Mouse (Mus musculus): Measurements from ENCODE around the gene Slc27a1. TPM values are rescaled to one million over a fixed set of nuclear protein-coding genes. Genes with fewer than 3 reads are reported as not detected.

Slc27a1 gene
- polyA plus RNA-seq, 1 experiment: 57.5 TPM

DNA sequence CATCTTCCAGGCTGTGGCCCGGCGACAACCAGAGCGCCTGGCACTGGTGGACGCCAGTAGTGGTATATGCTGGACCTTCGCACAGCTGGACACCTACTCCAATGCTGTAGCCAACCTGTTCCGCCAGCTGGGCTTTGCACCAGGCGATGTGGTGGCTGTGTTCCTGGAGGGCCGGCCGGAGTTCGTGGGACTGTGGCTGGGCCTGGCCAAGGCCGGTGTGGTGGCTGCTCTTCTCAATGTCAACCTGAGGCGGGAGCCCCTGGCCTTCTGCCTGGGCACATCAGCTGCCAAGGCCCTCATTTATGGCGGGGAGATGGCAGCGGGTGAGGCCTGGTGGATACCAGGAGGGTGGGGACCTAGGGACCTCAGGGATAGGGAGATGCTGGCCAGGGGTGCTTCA lies 10.8 kb downstream of the Slc27a1 start:
- peak overlapping the region; percentile 87 for H3ac ChIP-seq (ENCODE audit: control insufficient read depth, insufficient read length, low read depth)
- H3K79me2 ChIP-seq (ENCODE audit: control insufficient read depth, insufficient read depth): peaks cover 39% of the 10 kb centered on the region
- H3K36me3 ChIP-seq (ENCODE audit: control insufficient read depth, insufficient read depth): peaks cover 31% of the 10 kb centered on the region
- H3K79me3 ChIP-seq (ENCODE audit: low read depth): peaks cover 17% of the 10 kb centered on the region
- TF ChIP-seq CTCF (IDR thresholded peaks at IDR 0.05; ENCODE audit: control insufficient read depth, insufficient read depth, insufficient read length) (no peak), USF1 (IDR thresholded peaks at IDR 0.05; ENCODE audit: low read depth) (no peak), CEBPB (IDR thresholded peaks at IDR 0.05; ENCODE audit: low read depth) (no peak), MYOG (IDR thresholded peaks at IDR 0.05; ENCODE audit: control insufficient read depth, extremely low read depth, insufficient read length) (no peak), FOSL1 (IDR thresholded peaks at IDR 0.05; ENCODE audit: insufficient read depth, low read length, poor library complexity, severe bottlenecking) (no peak), MAX (IDR thresholded peaks at IDR 0.05) (no peak), MYOD1 (IDR thresholded peaks at IDR 0.05; ENCODE audit: control insufficient read depth, insufficient read length, low read depth) (no peak)
- no peaks in the 10 kb centered on the region for H3K27me3 ChIP-seq (ENCODE audit: control insufficient read depth, insufficient read depth, insufficient read length)
- H3K4me3 ChIP-seq (ENCODE audit: insufficient read depth, poor library complexity, severe bottlenecking): peak overlapping the region; percentile 51

DNA sequence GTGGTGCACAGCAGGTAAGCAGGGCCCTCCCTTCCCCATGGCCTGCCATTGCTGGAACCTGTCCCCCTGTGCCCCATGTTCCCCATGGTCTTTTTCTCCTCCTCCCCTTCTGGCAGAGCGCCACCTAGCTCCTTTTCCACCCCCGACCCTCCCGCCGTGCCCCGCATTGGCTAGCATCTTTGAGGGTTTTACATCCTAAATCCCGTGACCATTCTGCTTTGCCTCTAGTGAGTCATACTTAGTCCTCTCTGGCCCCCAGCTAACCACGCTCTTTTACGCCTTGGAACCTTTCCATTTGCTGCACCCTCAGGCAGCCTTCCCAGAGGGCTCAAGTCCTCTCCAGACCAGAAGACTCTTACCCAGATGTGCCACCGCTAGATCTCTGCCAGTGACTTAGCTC lies 11.5 kb downstream of the Slc27a1 start:
- H3K36me3 ChIP-seq (ENCODE audit: control insufficient read depth, insufficient read depth): peaks cover 39% of the 10 kb centered on the region
- peaks cover 17% of the 10 kb centered on the region for H3K79me3 ChIP-seq (ENCODE audit: low read depth)
- peak overlapping the region; percentile 87 for H3ac ChIP-seq (ENCODE audit: control insufficient read depth, insufficient read length, low read depth)
- H3K79me2 ChIP-seq (ENCODE audit: control insufficient read depth, insufficient read depth): peaks cover 39% of the 10 kb centered on the region
- no peaks in the 10 kb centered on the region for H3K27me3 ChIP-seq (ENCODE audit: control insufficient read depth, insufficient read depth, insufficient read length)
- TF ChIP-seq USF1 (IDR thresholded peaks at IDR 0.05; ENCODE audit: low read depth) (peak; percentile 57), MYOD1 (IDR thresholded peaks at IDR 0.05; ENCODE audit: control insufficient read depth, insufficient read length, low read depth) (no peak)
- peak overlapping the region; percentile 51 for H3K4me3 ChIP-seq (ENCODE audit: insufficient read depth, poor library complexity, severe bottlenecking)

DNA sequence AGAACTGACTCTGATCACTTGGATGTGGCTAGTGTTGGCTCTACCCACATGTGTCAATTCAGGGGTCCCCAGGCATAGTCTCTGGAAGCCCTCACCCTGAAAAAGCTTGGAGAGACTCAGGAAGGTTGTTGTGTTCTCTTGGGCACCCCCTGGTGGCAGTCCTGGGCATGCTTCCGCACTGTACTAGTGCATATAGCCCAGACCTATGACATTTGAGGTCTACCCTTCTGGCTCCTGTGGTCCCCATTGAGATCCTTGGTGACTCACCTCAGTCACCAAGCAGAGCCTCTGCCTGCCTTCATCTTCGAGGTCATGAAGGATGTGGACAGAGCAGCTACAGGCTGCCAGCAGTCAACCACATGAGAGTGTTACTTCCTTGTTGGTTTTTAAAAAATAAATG lies 18.2 kb downstream of the Slc27a1 start:
- Histone ChIP-seq H3K4me3 (ENCODE audit: insufficient read depth, poor library complexity, severe bottlenecking) (no peak overlapping the region), H3K36me3 (ENCODE audit: control insufficient read depth, insufficient read depth) (peaks cover 47% of the 10 kb centered on the region), H3ac (ENCODE audit: control insufficient read depth, insufficient read length, low read depth) (no peak overlapping the region), H3K79me3 (ENCODE audit: low read depth) (peaks cover 5% of the 10 kb centered on the region), H3K27me3 (ENCODE audit: control insufficient read depth, insufficient read depth, insufficient read length) (no peaks in the 10 kb centered on the region), H3K79me2 (ENCODE audit: control insufficient read depth, insufficient read depth) (peaks cover 17% of the 10 kb centered on the region)
- TF ChIP-seq CTCF (IDR thresholded peaks at IDR 0.05; ENCODE audit: control insufficient read depth, insufficient read depth, insufficient read length): no peak
- TF ChIP-seq CEBPB (IDR thresholded peaks at IDR 0.05; ENCODE audit: low read depth): no peak
- TF ChIP-seq MYOG (IDR thresholded peaks at IDR 0.05; ENCODE audit: control insufficient read depth, extremely low read depth, insufficient read length): no peak
- no peak for TF ChIP-seq FOSL1 (IDR thresholded peaks at IDR 0.05; ENCODE audit: insufficient read depth, low read length, poor library complexity, severe bottlenecking)
- no peak for TF ChIP-seq MAX (IDR thresholded peaks at IDR 0.05)
- TF ChIP-seq MYOD1 (IDR thresholded peaks at IDR 0.05; ENCODE audit: control insufficient read depth, insufficient read length, low read depth): no peak
- TF ChIP-seq USF1 (IDR thresholded peaks at IDR 0.05; ENCODE audit: low read depth): no peak

DNA sequence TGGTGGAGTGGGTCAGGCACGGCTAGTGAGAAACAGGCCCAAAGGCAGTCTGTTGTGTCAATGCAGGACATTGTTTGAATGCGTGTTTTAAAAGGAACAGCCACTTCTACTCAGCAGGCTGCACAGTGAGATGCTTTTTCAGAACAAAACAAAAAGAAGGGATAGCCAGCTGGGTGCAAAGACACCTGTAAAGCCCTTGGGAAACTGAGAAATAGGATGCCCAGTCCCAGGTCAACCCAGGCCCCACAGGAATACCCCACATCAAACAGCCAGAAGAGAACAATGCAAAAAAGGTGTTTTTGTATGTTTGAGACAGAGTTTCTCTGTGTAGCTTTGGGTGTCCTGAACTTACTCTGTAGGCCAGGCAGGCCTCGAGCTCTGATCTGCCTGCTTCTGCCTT lies 20.1 kb downstream of the Slc27a1 start:
- peaks cover 19% of the 10 kb centered on the region for H3K79me2 ChIP-seq (ENCODE audit: control insufficient read depth, insufficient read depth)
- no peaks in the 10 kb centered on the region for H3K27me3 ChIP-seq (ENCODE audit: control insufficient read depth, insufficient read depth, insufficient read length)
- no peak overlapping the region for H3K4me3 ChIP-seq (ENCODE audit: insufficient read depth, poor library complexity, severe bottlenecking)
- H3ac ChIP-seq (ENCODE audit: control insufficient read depth, insufficient read length, low read depth): no peak overlapping the region
- no peak for TF ChIP-seq MYOG (IDR thresholded peaks at IDR 0.05; ENCODE audit: control insufficient read depth, extremely low read depth, insufficient read length)
- TF ChIP-seq CTCF (IDR thresholded peaks at IDR 0.05; ENCODE audit: control insufficient read depth, insufficient read depth, insufficient read length): no peak
- no peak for TF ChIP-seq USF1 (IDR thresholded peaks at IDR 0.05; ENCODE audit: low read depth)
- no peak for TF ChIP-seq MYOD1 (IDR thresholded peaks at IDR 0.05; ENCODE audit: control insufficient read depth, insufficient read length, low read depth)
- TF ChIP-seq MAX (IDR thresholded peaks at IDR 0.05): no peak
- TF ChIP-seq CEBPB (IDR thresholded peaks at IDR 0.05; ENCODE audit: low read depth): no peak
- no peak for TF ChIP-seq FOSL1 (IDR thresholded peaks at IDR 0.05; ENCODE audit: insufficient read depth, low read length, poor library complexity, severe bottlenecking)
- peaks cover 33% of the 10 kb centered on the region for H3K36me3 ChIP-seq (ENCODE audit: control insufficient read depth, insufficient read depth)
- H3K79me3 ChIP-seq (ENCODE audit: low read depth): peaks cover 10% of the 10 kb centered on the region

DNA sequence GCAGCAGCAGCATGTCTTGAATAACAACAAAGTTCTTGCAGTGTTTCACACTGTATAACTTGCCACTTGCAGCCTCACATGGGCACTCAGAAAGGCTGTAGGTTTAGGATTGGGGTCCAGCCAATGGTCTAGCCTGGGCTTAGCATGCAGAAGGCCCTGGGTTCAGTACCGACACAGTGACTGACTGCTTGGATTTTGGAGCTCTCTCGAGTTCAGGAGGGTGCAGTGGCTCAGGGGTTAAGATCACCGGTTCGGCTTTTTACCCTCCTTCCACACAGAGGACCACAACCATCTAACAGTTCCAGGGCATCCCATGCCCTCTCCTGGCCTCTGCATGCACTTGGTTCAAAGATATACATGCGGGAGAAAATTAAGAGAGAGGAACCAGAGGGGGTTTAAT lies 22.3 kb downstream of the Slc27a1 start:
- Histone ChIP-seq H3ac (ENCODE audit: control insufficient read depth, insufficient read length, low read depth) (no peak overlapping the region), H3K27me3 (ENCODE audit: control insufficient read depth, insufficient read depth, insufficient read length) (no peaks in the 10 kb centered on the region), H3K79me2 (ENCODE audit: control insufficient read depth, insufficient read depth) (peaks cover 22% of the 10 kb centered on the region), H3K79me3 (ENCODE audit: low read depth) (peaks cover 10% of the 10 kb centered on the region), H3K4me3 (ENCODE audit: insufficient read depth, poor library complexity, severe bottlenecking) (peak overlapping the region; percentile 76), H3K36me3 (ENCODE audit: control insufficient read depth, insufficient read depth) (peaks cover 13% of the 10 kb centered on the region)
- no peak for TF ChIP-seq FOSL1 (IDR thresholded peaks at IDR 0.05; ENCODE audit: insufficient read depth, low read length, poor library complexity, severe bottlenecking)

DNA sequence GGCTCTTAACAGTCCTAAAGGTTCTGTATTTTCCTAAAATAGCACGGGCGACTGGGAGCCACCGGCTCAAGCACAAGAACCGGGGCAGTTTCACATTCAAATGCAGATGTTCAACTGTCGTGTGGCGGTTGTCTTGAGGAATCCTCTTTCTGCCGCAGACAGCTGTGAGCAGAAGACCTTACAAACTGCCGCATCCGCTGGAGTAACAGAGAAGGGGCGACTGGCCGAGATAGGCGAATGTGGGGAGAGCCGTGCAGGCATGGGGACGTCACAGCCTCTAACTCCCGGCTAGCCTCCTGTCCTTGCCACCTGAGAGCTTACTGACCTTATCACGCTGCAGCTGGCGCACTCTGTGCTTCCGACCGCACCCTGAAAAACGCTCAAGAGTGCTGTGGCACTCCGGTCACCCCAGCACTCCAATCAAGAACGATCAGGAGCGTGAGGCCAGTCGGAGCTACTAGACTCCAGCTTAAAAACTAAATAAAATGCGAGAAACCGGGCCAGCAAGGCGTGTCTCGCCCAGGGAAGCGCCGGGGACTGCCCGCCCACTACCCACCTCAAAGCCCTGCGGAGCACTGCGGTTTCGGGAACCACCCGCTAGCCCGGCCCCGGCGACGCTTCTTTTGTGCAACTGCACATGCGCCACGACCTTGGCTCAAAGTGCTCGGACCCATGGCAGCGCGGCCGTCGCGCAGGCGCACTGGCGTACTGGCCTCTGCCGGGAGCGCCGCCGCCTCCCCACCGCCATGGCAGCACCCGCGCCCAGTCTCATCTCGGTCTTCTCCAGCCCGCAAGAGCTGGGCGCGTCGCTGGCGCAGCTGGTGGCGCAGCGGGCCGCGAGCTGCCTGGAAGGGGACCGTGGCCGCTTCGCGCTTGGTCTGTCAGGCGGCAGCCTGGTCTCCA lies 23.0 kb downstream of the Slc27a1 start, which contains the start of gene Pgls:
Gene Pgls, plus strand, starts transcription at position 706 of the 903 bp plus-strand sequence.
- Histone ChIP-seq H3K36me3 (ENCODE audit: control insufficient read depth, insufficient read depth) (peaks cover 9% of the 10 kb centered on the region), H3K79me2 (ENCODE audit: control insufficient read depth, insufficient read depth) (peaks cover 22% of the 10 kb centered on the region), H3K79me3 (ENCODE audit: low read depth) (peaks cover 10% of the 10 kb centered on the region), H3ac (ENCODE audit: control insufficient read depth, insufficient read length, low read depth) (peak within 1 kb of the TSS; percentile 96), H3K4me3 (ENCODE audit: insufficient read depth, poor library complexity, severe bottlenecking) (peak within 1 kb of the TSS; percentile 76), H3K27me3 (ENCODE audit: control insufficient read depth, insufficient read depth, insufficient read length) (no peaks in the 10 kb centered on the region)
- TF ChIP-seq USF1 (IDR thresholded peaks at IDR 0.05; ENCODE audit: low read depth) (no peak), MAX (IDR thresholded peaks at IDR 0.05) (peak; percentile 12), MYOD1 (IDR thresholded peaks at IDR 0.05; ENCODE audit: control insufficient read depth, insufficient read length, low read depth) (peak; percentile 26)

Measured in C2C12 (cell line).